Mouse (Mus musculus): Measurements from ENCODE around the gene P2rx3.

Gene P2rx3

DNA sequence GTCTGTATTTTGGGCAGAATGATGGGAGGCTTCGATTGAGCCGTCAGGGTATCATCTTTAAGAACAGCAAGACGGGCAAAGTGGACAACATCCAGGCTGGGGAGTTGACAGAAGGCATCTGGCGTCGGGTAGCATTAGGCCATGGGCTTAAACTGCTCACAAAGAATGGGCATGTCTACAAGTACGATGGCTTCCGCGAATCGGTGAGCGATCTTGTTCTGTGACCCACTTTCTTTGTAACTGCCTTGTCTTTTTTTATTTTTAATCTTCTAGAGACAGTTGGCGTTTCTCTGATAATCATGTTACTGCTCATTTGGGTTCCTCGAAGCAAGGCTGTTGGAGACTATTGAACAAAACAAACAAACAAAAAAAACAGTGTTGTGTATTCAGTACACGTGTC is 1.1 kb upstream of the P2rx3 start:
- DNase-seq = no peak

DNA sequence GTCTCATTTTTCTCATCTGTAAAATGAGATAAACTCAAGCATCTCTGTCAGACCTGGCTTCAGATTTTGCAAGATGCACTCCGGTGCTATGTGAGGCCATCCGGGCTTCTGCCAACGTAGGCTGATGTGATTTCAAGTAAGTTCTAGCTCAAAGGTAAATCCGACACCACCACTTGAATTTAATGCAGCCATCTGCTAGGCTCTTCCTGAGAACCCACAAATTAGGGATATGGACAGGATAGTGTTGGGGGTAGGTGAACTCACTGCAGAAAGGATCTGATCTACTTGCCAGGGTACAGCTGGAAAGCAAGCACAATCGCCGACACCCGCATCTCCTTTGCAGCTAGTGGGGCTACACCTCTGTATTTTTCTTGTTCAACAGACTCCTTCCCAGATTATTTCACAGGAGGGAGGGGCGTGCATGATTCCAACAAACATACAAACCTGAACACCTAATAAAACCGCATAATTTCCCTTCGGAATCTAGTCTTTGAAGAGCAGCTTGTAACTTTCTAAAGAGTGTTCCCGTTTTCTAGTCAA is 685 bp downstream of the P2rx3 start:
- no peak for DNase-seq

DNA sequence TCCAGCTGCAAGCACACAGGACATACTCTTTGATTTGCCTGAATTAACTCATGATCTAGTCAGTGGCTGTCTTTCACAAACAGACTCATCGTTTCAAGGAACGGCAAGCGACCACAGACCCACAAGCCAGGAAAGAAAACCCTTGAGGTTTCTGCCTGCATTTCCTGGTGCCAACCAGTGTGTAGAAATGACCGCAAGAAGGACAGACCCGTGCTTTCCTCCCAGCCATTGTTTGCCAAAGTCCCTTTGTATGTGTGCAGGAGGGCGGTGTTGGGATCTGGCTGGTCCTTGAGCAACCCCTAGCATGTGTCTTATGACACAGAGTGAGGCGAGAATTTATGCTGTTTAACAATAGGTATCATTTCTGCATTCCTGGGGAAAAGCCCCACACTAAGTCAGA is 3.1 kb downstream of the P2rx3 start:
- no peak for DNase-seq

DNA sequence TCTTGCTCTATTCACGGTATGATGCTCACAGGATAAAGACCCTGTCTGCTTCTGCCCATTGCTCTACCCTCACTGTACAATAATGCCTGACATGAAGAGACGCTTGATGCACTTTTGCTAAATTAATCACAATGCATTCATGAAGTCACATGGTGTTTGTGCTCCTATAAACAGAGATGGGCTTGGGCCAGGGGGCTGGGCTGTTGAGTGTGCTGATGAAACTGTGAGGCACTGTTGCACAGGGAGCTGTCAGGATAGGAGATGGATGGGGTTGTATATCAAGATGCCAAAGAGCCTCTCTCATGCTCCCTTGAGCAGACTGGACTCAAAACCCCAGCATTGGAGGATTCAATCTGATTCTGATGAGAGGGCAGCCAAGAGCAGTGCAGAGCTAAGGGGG is 4.1 kb downstream of the P2rx3 start:
- DNase-seq = no peak

DNA sequence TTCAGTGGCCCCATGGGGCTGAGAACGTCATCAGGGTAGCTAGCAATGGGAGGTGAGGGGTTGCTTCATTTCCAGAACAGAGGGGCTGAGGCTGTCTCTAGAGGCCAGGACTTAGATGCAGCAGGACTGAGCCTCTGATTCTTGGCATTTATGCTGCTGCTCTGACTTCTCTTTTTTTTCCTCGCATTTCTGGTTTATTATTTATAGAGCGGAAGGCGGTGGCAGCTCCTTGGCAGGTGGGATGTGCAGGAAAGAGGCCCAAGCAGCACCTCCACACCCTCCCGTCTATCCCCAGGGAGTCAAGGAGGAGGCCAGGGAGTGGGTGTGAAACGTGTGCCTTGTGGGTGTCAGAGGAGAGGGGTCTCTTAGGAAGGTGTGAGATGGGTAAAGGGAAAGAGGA is 6.3 kb downstream of the P2rx3 start:
- no peak for DNase-seq

DNA sequence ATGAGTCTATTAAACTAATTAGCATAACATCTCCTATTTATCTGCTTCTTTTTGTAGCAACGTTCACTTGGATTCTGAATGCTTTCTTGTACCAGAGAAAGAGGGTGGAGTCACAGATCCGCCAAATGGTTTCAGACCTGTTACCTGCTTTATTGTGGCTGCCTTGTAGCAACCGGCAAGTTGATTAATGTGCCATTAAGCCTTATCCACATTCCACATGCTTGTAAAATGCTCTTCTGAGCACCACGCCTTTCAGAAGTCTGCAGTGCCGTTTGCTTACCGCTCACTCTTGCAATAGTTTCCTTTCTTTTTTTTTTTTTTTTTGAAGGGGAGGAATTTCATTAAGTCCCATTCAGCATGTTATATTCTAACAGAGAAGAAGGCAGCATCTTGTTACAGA is 7.4 kb downstream of the P2rx3 start:
- no peak for DNase-seq

DNA sequence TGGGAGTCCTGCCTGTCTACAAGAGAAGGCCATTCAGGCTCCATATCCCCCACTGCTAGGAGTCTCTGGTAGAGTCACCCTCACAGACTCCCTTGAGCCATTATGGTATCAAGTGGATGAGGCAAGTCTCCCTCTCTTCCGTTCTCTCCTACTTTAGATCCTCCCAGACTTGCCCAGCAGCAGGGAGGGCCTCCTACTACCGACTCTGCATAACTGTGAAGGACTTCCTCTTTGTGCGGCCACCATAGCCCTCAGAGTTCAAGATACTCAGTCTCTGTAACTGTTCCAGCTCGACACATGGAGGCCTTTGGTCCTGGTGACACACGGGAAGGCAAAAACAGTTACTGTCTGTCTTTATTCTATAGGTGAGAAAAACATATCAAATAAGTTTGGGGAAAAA is 10.0 kb downstream of the P2rx3 start:
- no peak for DNase-seq

DNA sequence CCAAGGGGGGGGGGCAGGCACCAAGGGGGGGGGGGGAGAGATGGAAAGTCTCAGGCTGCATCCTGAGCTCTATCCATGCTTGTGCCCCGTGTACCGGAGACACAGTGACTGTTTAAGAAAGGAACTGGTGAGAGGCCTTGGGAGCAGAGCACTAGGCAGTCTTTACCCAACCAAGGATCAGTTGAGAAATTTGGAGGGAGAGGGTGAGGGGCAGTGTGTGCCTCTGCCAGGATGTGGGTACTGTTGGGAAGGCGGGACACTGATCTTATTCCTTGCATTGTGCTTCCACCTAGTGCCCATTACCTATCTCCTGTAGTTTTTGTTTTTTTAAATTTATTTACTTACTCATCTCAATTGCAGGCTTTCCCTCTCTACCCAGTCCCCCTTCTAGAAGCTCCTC is 11.1 kb downstream of the P2rx3 start:
- no peak for DNase-seq

DNA sequence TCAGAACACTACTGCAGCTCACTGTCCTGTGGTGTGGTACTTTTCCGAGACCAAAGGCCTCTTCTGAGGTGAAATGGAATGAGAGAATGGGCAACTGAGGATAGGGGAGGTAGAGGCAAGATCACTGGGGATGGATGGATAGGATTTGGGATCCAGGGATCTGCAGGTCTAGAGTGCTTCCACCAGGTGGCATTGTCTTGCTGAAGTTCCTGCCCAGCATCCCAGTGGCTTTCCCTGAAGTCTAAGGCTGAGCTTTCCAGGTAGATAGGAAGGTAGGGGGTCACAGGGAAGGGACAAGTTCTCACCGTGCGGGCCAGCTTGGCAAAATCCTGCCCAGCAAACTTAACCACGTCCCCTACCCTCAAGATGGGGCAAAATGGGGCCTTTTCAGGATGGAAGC is 15.2 kb downstream of the P2rx3 start:
- DNase-seq = peak; percentile 37 to 52

DNA sequence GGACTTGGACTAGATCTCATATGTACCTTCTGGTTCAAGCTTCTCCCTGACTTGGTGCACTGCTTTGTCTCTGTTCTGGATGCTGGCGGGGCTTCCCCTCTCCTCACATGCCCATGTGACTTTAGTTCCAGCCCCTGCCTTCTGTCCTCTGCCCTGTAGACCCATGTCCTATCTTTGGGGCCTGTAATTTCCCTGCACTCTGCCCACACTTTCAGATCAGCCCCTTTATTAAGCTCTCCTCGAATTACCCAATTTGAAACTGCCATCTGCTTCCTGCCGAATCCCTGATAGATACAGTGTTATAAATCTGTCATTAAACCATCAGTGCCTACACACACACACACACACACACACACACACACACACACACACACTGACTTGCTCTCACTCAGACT is 22.7 kb downstream of the P2rx3 start:
- DNase-seq = no peak

DNA sequence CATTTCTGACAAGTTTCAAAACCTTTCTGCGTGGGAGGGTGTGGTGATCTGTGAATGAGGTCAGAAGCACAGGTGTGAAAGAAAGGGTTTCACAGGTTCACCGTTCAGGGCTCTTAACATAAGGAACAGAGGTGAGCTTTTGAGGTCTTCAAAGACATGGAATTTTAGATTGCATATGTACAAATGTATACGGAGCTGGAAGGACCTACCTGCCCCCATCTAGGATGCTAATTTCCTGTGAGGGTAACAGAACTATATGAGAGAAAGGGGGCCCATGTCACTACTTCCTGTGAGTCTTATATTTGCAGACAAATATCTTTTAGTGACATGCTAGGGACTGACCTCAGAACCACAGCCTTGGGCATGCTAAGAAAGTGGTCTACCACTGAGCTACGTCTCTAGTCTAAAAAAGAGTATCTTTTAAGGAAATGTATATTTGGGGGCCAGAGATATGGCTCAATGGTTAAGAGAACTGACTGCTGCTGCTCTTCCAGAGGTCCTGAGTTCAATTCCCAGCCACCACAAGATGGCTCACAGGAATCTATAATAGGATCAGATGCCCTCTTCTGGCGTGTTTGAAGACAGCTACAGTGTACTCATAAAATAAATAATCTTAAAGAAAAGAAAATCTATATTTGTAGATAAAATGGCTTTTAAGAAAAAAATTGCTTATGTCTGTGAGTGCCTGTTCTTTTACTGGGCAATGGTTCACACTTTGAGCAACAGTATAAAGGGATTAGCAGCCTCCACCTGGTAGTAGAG is 23.3 kb downstream of the P2rx3 start:
- DNase-seq = no peak

DNA sequence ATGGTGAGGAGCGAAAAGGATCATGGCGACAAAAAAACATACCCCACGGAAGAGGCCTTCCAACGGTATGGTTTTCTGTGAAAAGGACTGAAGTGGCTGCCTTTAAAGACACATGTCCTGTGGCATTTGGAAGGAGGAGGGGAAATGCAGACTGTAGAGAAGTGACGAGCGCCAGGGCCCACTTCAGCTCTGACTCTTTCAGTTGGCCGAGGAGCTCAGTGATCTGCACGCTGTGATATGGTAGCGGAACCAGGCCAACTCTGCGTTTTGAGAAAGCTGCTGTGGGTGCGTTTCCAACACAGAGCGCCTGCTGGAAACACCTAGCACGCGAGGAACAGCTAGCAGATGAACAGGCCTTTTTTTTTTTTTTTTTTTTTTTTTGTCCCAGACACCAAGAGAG is 24.6 kb downstream of the P2rx3 start:
- no peak for DNase-seq

DNA sequence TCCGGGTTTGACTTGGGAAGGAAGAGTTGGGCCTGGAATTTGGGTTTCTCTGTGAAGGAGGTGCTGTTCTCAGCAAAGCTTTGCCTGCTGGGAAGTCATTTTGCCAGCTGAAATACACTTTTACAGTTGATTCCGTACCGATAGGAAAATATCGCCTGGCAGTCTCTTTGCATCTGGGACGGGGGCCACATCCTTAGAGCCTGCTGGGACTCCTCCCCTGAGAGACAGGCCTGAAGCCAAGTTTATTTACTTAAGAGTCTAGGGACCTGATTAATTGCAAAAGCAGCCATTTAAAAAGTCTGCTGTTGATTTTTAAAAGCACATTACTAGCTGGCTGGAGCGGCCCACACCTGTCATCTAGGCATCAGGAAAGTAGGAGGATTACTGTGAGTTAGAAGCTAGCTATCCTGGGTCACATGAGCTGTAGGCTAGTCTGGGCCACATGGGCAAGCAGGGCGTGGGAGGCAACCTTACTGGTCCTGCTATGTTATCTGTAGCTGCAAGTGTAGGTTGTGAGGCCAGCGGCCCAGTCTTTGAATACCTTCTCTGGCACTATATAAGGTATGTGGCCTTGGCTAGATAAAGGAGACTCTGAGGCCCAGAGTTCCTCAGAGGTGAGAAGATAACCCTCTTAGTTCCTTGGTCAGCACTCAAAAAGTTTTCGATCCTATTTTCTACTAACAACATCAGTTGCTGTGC is 25.2 kb downstream of the P2rx3 start:
- peak; percentile 13 to 25 for DNase-seq

DNA sequence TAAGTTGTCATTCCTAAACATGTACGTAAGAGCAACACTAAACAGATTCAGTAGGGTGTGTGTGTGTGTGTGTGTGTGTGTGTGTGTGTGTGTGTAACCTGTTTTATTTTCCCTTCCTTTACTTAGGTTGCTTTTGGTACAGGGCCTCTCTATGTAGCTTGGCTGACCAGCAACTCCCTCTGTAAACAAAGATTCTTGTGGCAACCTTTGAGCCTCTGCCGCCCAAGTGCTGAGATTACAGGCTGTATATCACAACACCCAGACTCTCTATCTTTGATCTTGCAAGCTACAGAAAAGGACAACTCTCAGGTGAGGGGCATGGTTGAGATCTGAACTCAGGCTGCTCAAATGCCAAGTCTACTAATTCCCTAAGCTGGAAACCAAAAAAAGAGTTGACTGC is 28.1 kb downstream of the P2rx3 start:
- no peak for DNase-seq

DNA sequence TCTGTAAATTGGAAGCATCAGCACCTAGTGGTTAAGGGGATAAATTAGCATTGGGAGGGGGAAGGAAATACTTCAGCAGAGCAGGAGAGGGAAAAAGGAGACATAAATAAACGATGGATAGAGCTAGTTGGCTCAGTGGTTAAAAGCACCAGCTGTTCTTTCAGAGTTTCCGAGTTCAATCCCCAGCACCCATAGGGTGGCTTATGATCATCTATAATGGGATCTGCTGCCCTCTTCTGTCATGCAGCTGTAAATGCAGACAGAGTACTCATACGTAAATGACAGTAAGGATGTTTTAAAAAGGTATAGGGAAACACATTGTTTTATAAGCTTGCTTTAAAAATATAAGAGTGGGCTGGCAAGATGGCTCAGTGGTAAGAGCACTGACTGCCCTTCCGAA is 29.5 kb downstream of the P2rx3 start:
- DNase-seq = peak in 1 of 2 experiments; percentile 33

DNA sequence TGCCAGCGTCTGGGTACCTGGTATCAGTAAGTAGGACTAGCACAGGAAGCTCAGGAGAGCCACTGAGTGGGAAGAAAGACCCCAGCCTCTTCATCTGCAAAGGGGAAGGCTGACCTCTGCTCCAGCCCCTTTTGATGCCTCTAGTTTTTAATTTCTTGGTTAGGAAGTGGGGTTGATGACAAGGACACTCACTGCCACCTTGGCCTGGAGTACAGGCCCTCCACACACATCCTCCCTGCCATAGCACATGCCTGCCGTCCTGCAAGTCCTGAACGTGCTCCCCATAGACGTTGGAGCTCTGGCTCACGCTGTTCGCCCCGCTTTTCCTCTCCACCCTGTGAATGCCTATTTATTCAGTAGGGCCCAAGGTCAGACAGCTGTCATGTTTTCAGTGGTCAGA is 30.7 kb downstream of the P2rx3 start:
- no peak for DNase-seq

DNA sequence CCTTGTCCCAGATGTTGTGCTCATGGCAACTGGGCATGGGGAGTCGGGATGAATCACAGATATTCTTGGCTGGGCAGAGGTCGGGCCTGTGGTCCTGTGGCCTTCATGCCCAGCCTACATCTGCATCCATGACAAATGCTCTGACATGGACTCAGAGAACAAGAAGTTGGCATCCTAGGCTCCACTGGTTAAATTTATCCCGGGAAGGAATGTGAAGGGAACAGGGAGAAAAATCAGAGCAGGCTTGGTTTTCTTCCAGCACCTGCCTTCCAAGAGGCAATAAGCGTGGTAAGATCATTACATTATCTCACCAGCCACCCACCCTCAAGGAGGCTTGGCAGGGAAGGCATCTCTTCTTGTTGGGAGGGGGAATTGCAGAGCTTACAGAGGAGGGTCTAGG is 32.9 kb downstream of the P2rx3 start:
- no peak for DNase-seq

DNA sequence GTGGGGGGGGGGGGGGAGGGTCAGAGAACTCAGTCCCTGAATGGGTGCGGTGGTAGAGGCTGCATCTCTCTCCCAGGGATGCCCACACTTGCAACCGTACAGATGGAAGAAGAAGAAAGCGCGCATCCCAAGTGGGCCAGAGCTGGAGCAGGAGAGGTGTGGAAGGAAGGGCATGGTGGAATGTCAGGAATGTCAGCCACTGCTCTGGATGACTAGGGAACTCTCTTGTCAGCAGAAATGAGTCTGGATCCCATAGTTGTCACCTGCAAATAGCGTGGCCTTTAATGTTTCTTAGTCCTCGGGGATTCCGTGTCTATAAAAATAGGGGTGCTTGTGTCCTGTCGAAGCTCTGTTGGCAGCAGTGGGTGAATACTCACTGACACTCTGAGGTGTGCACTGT is 34.7 kb downstream of the P2rx3 start:
- DNase-seq = no peak

DNA sequence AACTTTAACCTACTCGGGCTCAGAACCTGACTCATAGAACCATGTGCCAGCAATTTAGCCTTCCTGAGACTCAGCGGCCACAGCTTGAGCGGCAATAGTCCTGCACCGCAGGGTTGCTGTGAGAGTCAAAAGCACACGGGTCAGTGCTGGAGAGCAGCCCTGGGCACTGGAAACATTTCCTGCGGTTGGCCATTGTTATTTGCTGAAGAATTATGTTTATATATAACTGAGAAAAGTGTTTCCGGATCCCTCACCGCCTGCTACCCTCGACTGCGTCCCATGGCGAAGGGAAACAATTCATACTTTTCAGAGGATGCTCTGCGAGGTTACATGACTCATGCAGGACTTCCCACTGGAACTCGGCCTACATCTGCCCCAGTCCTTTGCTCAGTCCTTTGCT is 35.8 kb downstream of the P2rx3 start:
- peak in 1 of 2 experiments; percentile 7 for DNase-seq

DNA sequence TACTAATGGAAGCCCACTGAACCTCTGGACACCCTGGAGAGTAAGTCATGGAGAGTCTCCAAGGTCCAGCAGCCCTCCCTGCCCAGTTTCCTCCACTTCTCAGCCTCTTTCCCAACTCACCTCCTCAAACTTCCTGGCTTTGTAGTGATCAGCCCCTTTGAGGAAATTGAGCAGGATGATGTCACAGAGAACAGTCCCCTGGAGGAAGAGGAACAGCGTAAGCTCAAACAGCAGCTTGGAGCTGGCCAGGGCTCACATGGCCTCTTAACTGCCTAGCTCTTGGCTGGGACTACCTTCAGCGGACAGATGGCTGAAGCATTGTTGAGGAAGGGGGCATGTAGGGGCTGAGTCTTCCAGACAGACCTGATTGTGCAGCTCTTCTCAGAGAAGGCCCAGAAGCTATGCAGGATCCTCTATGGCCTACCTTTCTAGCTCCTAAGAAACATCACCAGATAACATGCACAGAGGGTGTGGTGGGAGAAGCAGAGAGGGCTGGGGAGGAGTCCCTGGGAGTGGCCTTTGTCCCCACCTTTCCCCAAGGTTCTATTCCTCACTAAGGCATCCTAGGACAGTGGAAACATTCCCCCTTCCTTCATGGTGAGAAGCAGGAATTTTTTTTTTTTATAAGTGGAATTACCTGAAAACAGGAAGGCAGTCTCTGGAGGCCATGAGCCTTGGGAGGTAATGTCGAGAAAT is 37.6 kb downstream of the P2rx3 start:
- no peak for DNase-seq

DNA sequence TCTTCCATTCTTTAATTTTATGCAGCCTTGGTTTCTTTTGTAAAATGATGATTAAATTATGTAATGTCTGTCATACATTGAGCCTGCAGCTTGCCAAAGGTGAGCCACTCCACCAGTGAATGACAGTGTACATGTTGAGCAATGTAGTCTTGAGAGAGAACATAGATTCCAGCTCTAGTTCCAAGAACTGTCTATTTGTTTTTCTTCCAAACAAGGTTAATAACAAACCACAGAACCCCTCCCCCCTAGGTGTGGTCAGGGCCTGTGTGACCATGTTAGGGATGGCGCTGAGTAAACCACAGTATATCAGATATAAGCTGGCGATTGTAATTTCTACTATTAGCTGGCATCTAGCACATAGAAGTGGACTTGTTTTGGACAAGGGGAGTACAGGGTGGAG is 40.9 kb downstream of the P2rx3 start:
- DNase-seq = no peak

DNA sequence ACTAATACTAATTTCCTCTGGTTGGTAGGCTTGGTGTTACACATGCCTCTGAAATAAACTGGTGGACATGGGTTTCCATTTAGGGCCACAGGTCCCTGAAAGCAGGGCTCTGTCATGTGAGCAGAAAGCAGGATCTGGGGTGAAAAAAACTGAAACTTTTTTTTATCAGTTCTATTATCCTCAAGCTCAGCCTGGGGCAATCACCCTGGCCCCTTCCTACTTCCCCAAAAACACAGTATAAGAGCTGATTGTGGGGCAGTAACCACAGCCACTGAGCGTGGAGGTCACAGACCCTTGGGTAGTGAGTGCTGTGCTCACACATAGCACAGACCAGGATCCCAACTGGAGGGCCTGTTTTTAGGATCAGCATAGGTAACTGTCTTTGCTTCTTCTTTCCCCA is 49.3 kb downstream of the P2rx3 start, which contains the start of gene Prg3:
Gene Prg3 (plus strand): TSS at position 286 of the 400 bp plus-strand sequence.
- no peak for DNase-seq

DNA sequence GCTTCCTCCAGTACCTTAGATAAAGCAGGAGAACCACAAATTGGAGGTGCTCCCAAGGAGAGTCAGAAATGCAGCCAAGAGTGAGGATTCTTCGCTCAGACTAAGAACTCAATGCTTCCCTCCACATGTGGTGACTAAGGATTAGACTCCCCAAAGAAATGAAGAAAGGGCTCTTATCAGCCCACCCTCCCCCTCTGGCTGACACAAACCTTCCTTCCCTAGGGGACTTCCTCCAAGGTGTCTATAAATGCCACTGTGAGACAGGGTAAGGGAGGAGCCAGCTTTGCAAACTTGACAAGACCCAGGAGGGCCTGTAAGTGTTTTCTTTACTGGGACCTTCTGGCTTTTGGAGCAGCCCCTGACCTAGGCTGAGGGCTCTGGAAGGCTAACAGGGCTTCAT is 57.1 kb downstream of the P2rx3 start, which contains the start of gene Prg2:
Gene Prg2 (plus strand): TSS at position 274 of the 400 bp plus-strand sequence.
- no peak for DNase-seq

DNA sequence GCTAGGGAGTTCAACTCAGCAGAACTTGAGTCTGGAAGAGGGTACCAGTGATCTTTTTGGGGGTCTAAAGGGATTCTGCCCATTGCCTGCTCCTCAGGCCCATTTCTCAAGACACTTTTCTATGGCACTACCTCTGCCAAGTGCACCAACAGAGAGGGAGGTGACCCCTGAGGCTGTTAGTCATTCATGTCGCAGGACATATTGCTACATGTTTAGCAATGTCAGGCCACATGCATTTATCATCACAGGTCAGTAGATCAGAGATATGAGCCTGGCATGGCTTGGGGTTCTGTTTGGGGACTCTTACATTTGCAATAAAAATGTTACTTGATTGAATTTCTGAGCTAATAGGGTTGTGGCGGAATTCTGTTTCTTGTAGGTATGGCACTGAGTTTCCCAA is 61.7 kb downstream of the P2rx3 start:
- DNase-seq = no peak
